Mouse (Mus musculus) mouse embryonic stem cell (cell line): Measurements from ENCODE around the gene Rad51b.

Source experiments
- in situ Hi-C, 2 experiments: fragments of 300-500 bp; cut with MboI; formaldehyde crosslinking; loops; 1 replicate in 1 of 2; 3 replicates in 1 of 2; pipeline ENCODE4 v1.14.3; 2019 to 2020; ENCODE audit warnings: low sequenced_read_pairs in 2 of 2, low pct_unique_long_range_greater_than_20kb in 1 of 2, mixed read lengths in 1 of 2; ENCODE audit not compliant: unreplicated experiment in 1 of 2

The Rad51b gene

GRCm38 (mm10) chr12:79502862-79503581 is 205.9 kb downstream of the Rad51b start:
- in situ Hi-C loops = no loop called here

- in situ Hi-C loops = no loop called here
Measured at GRCm38 (mm10) chr12:79503582-79504515, 206.8 kb downstream of the Rad51b start.

- in situ Hi-C loops = no loop called here
Measured at GRCm38 (mm10) chr12:79504641-79505040, 207.6 kb downstream of the Rad51b start.

GRCm38 (mm10) chr12:79506421-79506820 is 209.3 kb downstream of the Rad51b start:
- in situ Hi-C loops = no loop called here

- in situ Hi-C loops = no loop called here
Measured at GRCm38 (mm10) chr12:79507141-79507681, 210.1 kb downstream of the Rad51b start.

GRCm38 (mm10) chr12:79511454-79512204 is 214.5 kb downstream of the Rad51b start:
- in situ Hi-C loops = no loop called here

GRCm38 (mm10) chr12:79512205-79512886 is 215.3 kb downstream of the Rad51b start:
- in situ Hi-C loops = no loop called here

- in situ Hi-C loops = no loop called here
Measured at GRCm38 (mm10) chr12:79512982-79513681, 216.1 kb downstream of the Rad51b start.

- in situ Hi-C loops = no loop called here
Measured at GRCm38 (mm10) chr12:79514680-79515079, 217.6 kb downstream of the Rad51b start.

- in situ Hi-C loops = no loop called here
Measured at GRCm38 (mm10) chr12:79522374-79522773, 225.3 kb downstream of the Rad51b start.

- in situ Hi-C loops = no loop called here
Measured at GRCm38 (mm10) chr12:79524941-79525871, 228.1 kb downstream of the Rad51b start.

- in situ Hi-C loops = no loop called here
Measured at GRCm38 (mm10) chr12:79525872-79526271, 228.8 kb downstream of the Rad51b start.

- in situ Hi-C loops = no loop called here
Measured at GRCm38 (mm10) chr12:79527222-79527621, 230.1 kb downstream of the Rad51b start.

GRCm38 (mm10) chr12:79530275-79530902 is 233.3 kb downstream of the Rad51b start:
- in situ Hi-C loops = no loop called here

- in situ Hi-C loops = no loop called here
Measured at GRCm38 (mm10) chr12:79531809-79532798, 235.0 kb downstream of the Rad51b start.
